Mouse (Mus musculus): Measurements from ENCODE around the gene Tex48.

DNA sequence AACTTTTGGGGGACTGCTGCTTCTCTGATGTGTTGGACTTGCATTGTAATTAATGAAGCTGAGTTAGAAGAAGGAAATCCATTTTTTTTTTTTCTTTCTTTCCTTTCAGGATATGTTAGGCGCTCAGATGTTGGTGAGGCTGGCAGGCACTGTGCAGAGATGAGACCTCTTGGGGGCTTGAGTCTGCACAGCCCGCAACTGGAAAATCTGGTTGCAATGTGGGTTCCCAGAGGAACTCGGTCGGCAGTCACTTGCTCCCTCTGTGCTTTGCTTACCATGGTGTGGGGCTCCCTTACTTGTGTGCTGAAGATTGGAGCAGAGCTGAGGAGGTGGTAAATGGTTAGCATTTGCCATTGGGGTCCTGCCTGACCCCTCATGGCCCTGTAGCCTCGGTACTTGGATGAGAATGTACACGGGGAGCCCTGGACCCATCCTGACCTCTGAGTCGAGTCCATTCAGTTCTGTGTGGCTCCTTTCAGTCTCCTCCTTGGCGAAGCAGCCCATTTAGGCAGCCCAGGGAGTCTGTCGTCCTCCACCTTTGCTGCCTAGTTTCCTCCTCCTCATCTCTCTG lies 63.0 kb downstream of the Tex48 start:
- TF ChIP-seq HCFC1 (IDR thresholded peaks at IDR 0.05; ENCODE audit: borderline replicate concordance, insufficient read depth, low read length) (no peak), ZNF384 (IDR thresholded peaks at IDR 0.05; ENCODE audit: low read depth, low read length) (no peak), CHD2 (IDR thresholded peaks at IDR 0.05; ENCODE audit: low read depth, low read length) (no peak), ZC3H11A (IDR thresholded peaks at IDR 0.05; ENCODE audit: borderline replicate concordance, low read depth, low read length) (no peak)
